15 mouse cellular contexts compared by ENCODE assay signal in the genomic region with DNA sequence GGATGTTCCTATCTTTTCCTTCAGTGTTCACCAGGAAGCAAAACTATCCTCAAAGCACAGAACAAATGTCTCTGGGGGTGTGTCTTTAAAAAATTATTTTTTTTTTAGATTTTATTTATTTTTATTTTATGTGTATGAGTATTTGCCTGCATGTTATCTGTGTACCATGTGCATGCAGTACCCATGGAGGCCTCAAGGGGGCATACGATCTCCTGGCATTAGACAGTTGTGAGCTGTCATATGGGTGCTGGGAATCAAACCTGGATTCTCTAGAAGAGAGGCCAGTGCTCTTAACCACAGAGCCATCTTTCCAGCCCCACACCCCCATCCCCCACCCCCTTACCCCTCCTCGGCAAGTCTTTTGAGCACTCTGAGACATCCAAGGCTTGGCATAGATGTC.
DNase-seq lines count a peak whose midpoint lies in the region; ATAC-seq and TF ChIP-seq lines count a peak whose summit lies in the region.
"Had no signal": no experiment of that assay in that cellular context is flagged by ENCODE, and none has a peak within 500 bp of the region (broad histone marks: within the 10 kb centered on the region; RNA-seq: fewer than 3 reads in every experiment).

No protein-coding gene starts in this region.

- no peak overlapping the region for H3K4me3 ChIP-seq in gastrocnemius, adult 2 months
- H3K4me3 ChIP-seq in lung, embryonic 14.5 days (ENCODE audit: low read depth, low read length): no peak overlapping the region
- H3K4me3 ChIP-seq in liver, postnatal 0 days (ENCODE audit: low read depth, low read length): no peak overlapping the region
- H3K4me3 ChIP-seq: hindbrain, embryonic 15.5 days; limb, embryonic 10.5 days; lung, embryonic 15.5 days; myocyte had no signal

- peak; percentile 49 for TF ChIP-seq CTCF in gastrocnemius, adult 2 months (IDR thresholded peaks at IDR 0.05)
- TF ChIP-seq CTCF in lung, embryonic 14.5 days (IDR thresholded peaks at IDR 0.05; ENCODE audit: low read depth): peak; percentile 38
- TF ChIP-seq CTCF in liver, postnatal 0 days (IDR thresholded peaks at IDR 0.05; ENCODE audit: low read depth): peak; percentile 64

- TF ChIP-seq EP300 in liver, postnatal 0 days (IDR thresholded peaks at IDR 0.05; ENCODE audit: low read depth): no peak

- no peaks in the 10 kb centered on the region for H3K36me3 ChIP-seq in lung, embryonic 14.5 days (ENCODE audit: insufficient read depth)
- no peaks in the 10 kb centered on the region for H3K36me3 ChIP-seq in liver, postnatal 0 days (replicated peaks; ENCODE audit: insufficient read depth, low read length)
- H3K36me3 ChIP-seq: hindbrain, embryonic 15.5 days; limb, embryonic 10.5 days; lung, embryonic 15.5 days had no signal

- H3K4me2 ChIP-seq in lung, embryonic 14.5 days: no peak overlapping the region
- H3K4me2 ChIP-seq in liver, postnatal 0 days (ENCODE audit: low read depth, low read length): no peak overlapping the region
- H3K4me2 ChIP-seq: hindbrain, embryonic 15.5 days; lung, embryonic 15.5 days had no signal

- no peak overlapping the region for H3K9ac ChIP-seq in lung, embryonic 14.5 days
- no peak overlapping the region for H3K9ac ChIP-seq in liver, postnatal 0 days (replicated peaks)
- H3K9ac ChIP-seq: hindbrain, embryonic 15.5 days; lung, embryonic 15.5 days had no signal

- intact Hi-C loops in gastrocnemius, adult 2 months (cut with DNase I): no loop called here

- no peak for DNase-seq in gastrocnemius, adult 2 months
- no peak for DNase-seq in gastrocnemius, adult 18-20 months (ENCODE audit: low spot score)
- no peak for DNase-seq in lung, embryonic 14.5 days
- no peak for DNase-seq in lung, postnatal 10 days
- DNase-seq in R1 (ENCODE audit: low read depth, low spot score) (peak; percentile 60), adipocyte (ENCODE audit: low spot score) (no peak)
- DNase-seq in liver, postnatal 0 days: no peak
- DNase-seq: cerebellum, adult 9-11 months; kidney, postnatal 10 days; layer of hippocampus, adult 9-11 months had no signal

- H3K4me1 ChIP-seq in lung, embryonic 14.5 days (ENCODE audit: insufficient read depth): no peaks in the 10 kb centered on the region
- no peaks in the 10 kb centered on the region for H3K4me1 ChIP-seq in liver, postnatal 0 days (ENCODE audit: insufficient read depth)

- H3K27ac ChIP-seq in gastrocnemius, adult 2 months: no peak overlapping the region
- no peak overlapping the region for H3K27ac ChIP-seq in lung, embryonic 14.5 days (ENCODE audit: low read depth)
- H3K27ac ChIP-seq in liver, postnatal 0 days (ENCODE audit: low read depth): no peak overlapping the region
- H3K27ac ChIP-seq: hindbrain, embryonic 15.5 days; limb, embryonic 10.5 days; lung, embryonic 15.5 days had no signal

- no peaks in the 10 kb centered on the region for H3K9me3 ChIP-seq in lung, embryonic 14.5 days (ENCODE audit: low read depth, low read length)
- H3K9me3 ChIP-seq in liver, postnatal 0 days (ENCODE audit: low read length): no peaks in the 10 kb centered on the region
- H3K9me3 ChIP-seq: hindbrain, embryonic 15.5 days; limb, embryonic 10.5 days; lung, embryonic 15.5 days had no signal

- ATAC-seq in lung, embryonic 14.5 days (ENCODE audit: insufficient read depth): no peak
- no peak for ATAC-seq in liver, postnatal 0 days
- ATAC-seq in inflammation-experienced regulatory T-cells, adult 6 months: no peak

- no peaks in the 10 kb centered on the region for H3K27me3 ChIP-seq in lung, embryonic 14.5 days (ENCODE audit: insufficient read depth, low read length)
- no peaks in the 10 kb centered on the region for H3K27me3 ChIP-seq in liver, postnatal 0 days (ENCODE audit: insufficient read depth, low read length)
- H3K27me3 ChIP-seq: hindbrain, embryonic 15.5 days; lung, embryonic 15.5 days had no signal

- WGBS in lung, embryonic 14.5 days: 79% methylated on average over 2 of the region's 2 CpGs
- WGBS in liver, postnatal 0 days (ENCODE audit: insufficient replicate concordance): 68% methylated on average over 2 of the region's 2 CpGs
